Mouse (Mus musculus) brown adipose tissue, adult 24 weeks (tissue): Measurements from ENCODE around the gene Gemin7. TPM values are rescaled to one million over a fixed set of nuclear protein-coding genes. Genes with fewer than 3 reads are reported as not detected.

ENCODE experiments used
- H3K27ac ChIP-seq: fragments of 200-500 bp; replicated peaks from 2 replicates; pipeline ENCODE4 v1.5.1; 2012; ENCODE audit warnings: low read depth, mild to moderate bottlenecking, low read length
- H3K4me1 ChIP-seq: fragments of 200-500 bp; 2 replicates; pipeline ENCODE4 v1.6.1; 2012; ENCODE audit warnings: low read length, mixed read lengths; ENCODE audit not compliant: control insufficient read depth, insufficient read depth, insufficient read length
- H3K4me3 ChIP-seq: fragments of 200-500 bp; 2 replicates; pipeline ENCODE4 v1.5.1; 2012; ENCODE audit warnings: low read depth, mild to moderate bottlenecking, low read length, moderate library complexity; ENCODE audit not compliant: insufficient read depth
- polyA plus RNA-seq: library from polyadenylated mRNA; stranded (reverse); fragments of >200 nt; gene quantifications from 2 replicates; pipeline ENCODE4 v1.2.4, GENCODE M21; 2012; ENCODE audit not compliant: missing spikeins, insufficient read depth, insufficient read length

The Gemin7 gene
- polyA plus RNA-seq, 1 experiment, result 47.4 TPM

GRCm38 (mm10) chr7:19593061-19593730 lies 15.8 kb upstream of the Gemin7 start:
- Histone ChIP-seq H3K27ac (no peak overlapping the region), H3K4me3 (no peak overlapping the region), H3K4me1 (no peaks in the 10 kb centered on the region)

DNA sequence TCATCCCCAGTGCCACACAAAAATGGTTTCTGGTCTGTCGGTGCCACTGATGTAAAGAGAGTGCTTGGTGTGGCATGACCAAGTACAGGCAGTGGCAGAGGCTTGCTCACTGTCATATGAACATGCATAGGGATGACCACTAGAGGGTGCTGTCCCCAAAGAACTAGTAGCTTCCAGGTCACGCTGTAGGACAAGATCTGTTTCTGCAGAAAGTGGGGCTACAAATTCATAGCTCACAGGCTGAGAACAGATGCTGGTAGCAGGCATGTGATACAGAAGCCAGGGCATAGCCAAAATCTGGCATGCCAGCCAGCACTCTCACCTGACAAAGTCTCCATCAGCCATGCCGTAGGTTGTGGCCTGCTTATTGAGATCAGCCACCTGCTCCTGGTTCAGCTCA lies 12.5 kb upstream of the Gemin7 start:
- Histone ChIP-seq H3K4me3 (no peak overlapping the region), H3K4me1 (no peaks in the 10 kb centered on the region), H3K27ac (no peak overlapping the region)

GRCm38 (mm10) chr7:19589207-19589606 lies 11.8 kb upstream of the Gemin7 start:
- Histone ChIP-seq H3K4me1 (no peaks in the 10 kb centered on the region), H3K4me3 (no peak overlapping the region), H3K27ac (no peak overlapping the region)

DNA sequence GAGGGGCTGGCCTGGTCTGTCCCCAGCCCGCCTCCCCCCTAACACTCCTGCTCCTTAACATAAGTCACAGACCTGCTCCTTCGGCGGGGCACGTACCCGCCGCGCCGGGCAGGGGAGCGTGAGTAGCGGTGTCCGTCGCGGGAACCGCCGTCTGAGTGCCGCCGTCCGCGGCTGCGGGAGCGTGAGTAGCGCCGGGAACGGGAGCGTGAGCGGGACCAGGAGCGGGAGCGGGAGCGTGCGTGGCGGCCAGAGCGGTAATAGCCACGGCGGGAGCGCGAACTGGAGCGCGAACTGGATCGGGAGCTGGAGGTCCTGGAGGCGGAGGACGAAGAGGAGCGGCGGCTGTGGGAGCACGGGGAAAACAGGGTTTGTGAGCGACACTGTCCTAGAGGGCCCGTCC lies 8.9 kb upstream of the Gemin7 start:
- H3K27ac ChIP-seq, result no peak overlapping the region
- H3K4me3 ChIP-seq, result no peak overlapping the region
- no peaks in the 10 kb centered on the region for H3K4me1 ChIP-seq

GRCm38 (mm10) chr7:19580634-19581033 lies 3.2 kb upstream of the Gemin7 start:
- H3K27ac ChIP-seq, result no peak overlapping the region
- H3K4me3 ChIP-seq, result no peak overlapping the region
- H3K4me1 ChIP-seq, result peaks cover 2% of the 10 kb centered on the region; the same call in 1 of the 2 replicates

- Histone ChIP-seq H3K27ac (no peak overlapping the region), H3K4me1 (peaks cover 2% of the 10 kb centered on the region; the same call in 1 of the 2 replicates), H3K4me3 (no peak overlapping the region)
Observed at GRCm38 (mm10) chr7:19579751-19580150, 2.4 kb upstream of the Gemin7 start.

GRCm38 (mm10) chr7:19578436-19578835 lies 1.0 kb upstream of the Gemin7 start:
- Histone ChIP-seq H3K4me1 (peaks cover 2% of the 10 kb centered on the region; the same call in 1 of the 2 replicates), H3K27ac (no peak overlapping the region), H3K4me3 (peak overlapping the region; percentile 70; the same call in 1 of the 2 replicates)

GRCm38 (mm10) chr7:19577877-19578414 lies 551 bp upstream of the Gemin7 start:
- Histone ChIP-seq H3K4me3 (peak overlapping the region; percentile 70), H3K4me1 (peaks cover 2% of the 10 kb centered on the region; the same call in 1 of the 2 replicates), H3K27ac (no peak overlapping the region)

DNA sequence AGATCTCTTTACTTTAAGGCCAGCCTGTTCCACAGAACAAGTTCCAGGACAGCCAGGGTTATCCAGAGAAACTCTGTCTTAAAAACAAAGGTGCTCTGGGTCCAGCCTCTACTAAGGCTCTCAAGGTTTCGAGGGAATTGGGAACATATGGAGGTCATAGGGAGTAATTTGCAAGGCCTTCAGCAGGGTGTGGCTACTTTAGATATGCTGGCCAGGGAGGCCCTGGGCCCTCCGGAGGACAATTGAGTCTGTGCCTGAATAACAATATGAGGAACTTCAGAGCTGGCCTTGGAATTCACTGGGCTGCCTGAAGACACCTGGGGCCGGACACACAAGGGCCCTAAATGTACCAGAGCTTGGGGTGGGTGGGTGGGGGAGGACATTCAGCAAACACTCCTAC lies 1.8 kb downstream of the Gemin7 start:
- Histone ChIP-seq H3K4me1 (peaks cover 7% of the 10 kb centered on the region; the same call in 1 of the 2 replicates), H3K4me3 (no peak overlapping the region), H3K27ac (no peak overlapping the region)

DNA sequence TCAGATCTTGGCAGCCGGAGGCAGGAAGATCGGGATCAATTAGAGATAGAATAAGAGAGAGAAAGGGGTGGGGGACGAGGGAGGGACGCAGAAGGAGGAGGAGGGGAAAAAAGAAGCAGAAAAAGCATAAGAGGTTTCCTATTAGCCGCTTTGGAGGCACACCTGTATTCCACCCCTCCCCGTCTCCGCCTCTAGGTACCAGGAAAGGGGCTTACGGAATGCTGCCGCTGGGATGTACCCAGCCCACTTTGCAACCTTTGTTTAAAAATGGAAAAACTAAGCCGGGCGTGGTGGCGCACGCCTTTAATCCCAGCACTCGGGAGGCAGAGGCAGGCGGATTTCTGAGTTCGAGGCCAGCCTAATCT lies 3.6 kb downstream of the Gemin7 start:
- H3K27ac ChIP-seq, result peak overlapping the region; percentile 98
- H3K4me3 ChIP-seq, result peak overlapping the region; percentile 69
- H3K4me1 ChIP-seq, result peaks cover 7% of the 10 kb centered on the region; the same call in 1 of the 2 replicates

DNA sequence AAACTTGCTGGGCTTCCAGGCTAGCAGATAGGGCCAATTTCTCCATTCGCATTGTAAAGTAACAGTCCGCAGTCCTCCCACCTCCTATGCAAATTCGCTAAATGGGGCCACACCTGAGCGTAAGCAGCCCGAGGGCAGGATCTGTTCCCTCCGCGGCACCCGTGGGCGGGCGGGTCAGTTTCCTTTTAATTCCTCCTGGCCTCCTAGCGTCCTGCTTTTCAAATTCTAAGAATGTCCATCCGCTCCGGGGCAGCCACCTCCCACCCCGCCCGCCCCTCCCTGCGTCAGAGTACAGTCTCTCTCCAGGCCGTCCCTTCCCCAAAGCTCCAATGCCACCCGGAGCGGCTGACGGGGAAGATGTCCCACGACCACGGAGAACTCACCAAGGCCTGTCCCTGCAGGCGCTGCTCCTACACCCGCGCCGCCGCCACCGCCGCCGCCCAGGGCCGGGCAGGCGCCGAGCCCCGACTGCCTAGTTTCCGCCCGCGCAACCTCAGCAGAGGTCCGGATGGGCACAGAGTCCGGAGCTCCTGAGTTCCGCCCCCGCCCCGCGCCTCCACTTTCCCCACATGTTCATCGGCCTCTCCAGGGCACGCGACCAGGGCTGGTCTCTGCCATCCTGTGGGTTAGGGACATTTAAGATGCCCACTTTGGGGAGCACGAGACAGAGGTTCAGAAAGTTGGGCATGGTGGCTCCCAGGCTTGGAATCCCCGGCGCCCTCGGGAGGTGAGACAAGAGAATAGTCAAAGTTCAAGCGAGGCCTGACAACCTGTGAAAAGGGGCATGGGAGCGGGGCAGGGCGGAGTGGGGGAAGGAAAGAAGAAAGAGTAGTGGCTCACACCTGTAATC lies 4.2 kb downstream of the Gemin7 start:
- Histone ChIP-seq H3K27ac (peak overlapping the region; percentile 98), H3K4me1 (peaks cover 7% of the 10 kb centered on the region; the same call in 1 of the 2 replicates), H3K4me3 (peak overlapping the region; percentile 69)

DNA sequence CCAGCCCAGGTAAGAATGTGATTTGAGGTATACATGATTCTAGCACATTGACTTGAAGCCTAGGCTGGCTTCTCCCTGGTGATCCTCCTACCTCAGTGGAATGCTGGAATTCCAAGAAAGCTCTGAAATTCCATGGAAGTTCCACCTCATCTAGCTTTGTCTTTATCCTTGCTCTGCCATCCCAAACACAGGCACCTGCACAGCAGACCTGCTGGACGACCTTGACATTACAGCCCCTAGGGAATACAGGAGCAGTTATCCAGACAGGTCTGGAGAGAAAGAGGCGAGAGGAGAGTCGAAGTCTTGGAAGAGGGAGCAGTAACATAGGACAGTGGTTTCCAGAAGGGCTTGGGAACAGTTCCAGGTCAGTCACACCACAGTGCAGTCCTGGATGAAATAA lies 7.7 kb downstream of the Gemin7 start:
- no peak overlapping the region for H3K27ac ChIP-seq
- H3K4me3 ChIP-seq, result no peak overlapping the region
- H3K4me1 ChIP-seq, result 0 out of 2 replicates have a peak, but pooled peaks cover 5% of the 10 kb centered on the region

- Histone ChIP-seq H3K4me3 (no peak overlapping the region), H3K4me1 (0 out of 2 replicates have a peak, but pooled peaks cover 5% of the 10 kb centered on the region), H3K27ac (no peak overlapping the region)
Observed at GRCm38 (mm10) chr7:19567426-19567825, 10.0 kb downstream of the Gemin7 start.

DNA sequence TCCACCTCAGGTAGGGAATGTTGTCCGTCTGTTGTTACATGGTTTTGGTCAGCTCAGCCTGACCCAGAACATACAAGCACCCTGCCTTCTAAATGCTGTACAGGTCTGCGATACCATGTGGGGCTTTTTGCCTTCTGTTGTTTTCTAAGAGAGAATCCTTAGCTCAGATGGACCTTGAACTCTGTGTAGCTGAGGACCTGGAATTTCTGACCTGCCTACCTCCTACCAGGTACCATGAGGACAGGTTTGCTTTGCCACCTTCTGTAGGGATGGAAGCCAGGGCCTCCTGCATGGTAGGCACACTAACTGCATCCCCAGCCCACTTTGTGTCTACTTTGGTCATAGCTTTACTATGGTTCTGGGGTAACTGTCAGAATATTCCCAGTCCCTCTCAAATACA lies 11.6 kb downstream of the Gemin7 start:
- Histone ChIP-seq H3K27ac (no peak overlapping the region), H3K4me3 (no peak overlapping the region), H3K4me1 (no peaks in the 10 kb centered on the region)

GRCm38 (mm10) chr7:19564455-19564854 lies 12.9 kb downstream of the Gemin7 start:
- Histone ChIP-seq H3K27ac (no peak overlapping the region), H3K4me1 (peaks cover 10% of the 10 kb centered on the region), H3K4me3 (no peak overlapping the region)
